Mouse (Mus musculus) limb, embryonic 15.5 days (tissue): ENCODE data around the gene Nfkbid. TPM values are rescaled to one million over a fixed set of nuclear protein-coding genes. Genes with fewer than 3 reads are reported as not detected.

Source experiments
- ATAC-seq: fragments of 200-750 bp; cut with Nextera tagmentation; 2 replicates; pipeline ENCODE4 v1.8.0; 2017; ENCODE audit warnings: low read depth, moderate TSS enrichment; ENCODE audit not compliant: insufficient number of reproducible peaks, low FRiP score, low TSS enrichment
- H3K27ac ChIP-seq: fragments of 300-500 bp; sonication (generic); 2 replicates; pipeline ENCODE4 v1.5.1; 2015; ENCODE audit warnings: moderate library complexity, mild to moderate bottlenecking, inconsistent platforms
- H3K27me3 ChIP-seq: fragments of 300-500 bp; sonication (generic); 2 replicates; pipeline ENCODE4 v1.6.1; 2015; ENCODE audit warnings: inconsistent platforms
- H3K36me3 ChIP-seq: fragments of 300-500 bp; sonication (generic); 2 replicates; pipeline ENCODE4 v1.6.1; 2015; ENCODE audit warnings: inconsistent platforms
- H3K4me1 ChIP-seq: fragments of 300-500 bp; sonication (generic); 2 replicates; pipeline ENCODE4 v1.6.1; 2015; ENCODE audit warnings: inconsistent platforms
- H3K4me2 ChIP-seq: fragments of 300-500 bp; sonication (generic); 2 replicates; pipeline ENCODE4 v1.6.1; 2015; ENCODE audit warnings: mild to moderate bottlenecking, inconsistent platforms
- H3K4me3 ChIP-seq: fragments of 300-500 bp; sonication (generic); 2 replicates; pipeline ENCODE4 v1.5.1; 2015; ENCODE audit warnings: mild to moderate bottlenecking, inconsistent platforms
- H3K9ac ChIP-seq: fragments of 300-500 bp; sonication (generic); 2 replicates; pipeline ENCODE4 v1.6.1; 2015; ENCODE audit warnings: inconsistent platforms
- H3K9me3 ChIP-seq: fragments of 300-500 bp; sonication (generic); 2 replicates; pipeline ENCODE4 v1.6.1; 2016; ENCODE audit warnings: inconsistent platforms
- WGBS: fragments of 180-500 bp; shearing (Covaris S2); methylation state at CpG from one replicate; pipeline ENCODE4 v1.1.7; 2015; 5-methylcytosine and 5-hydroxymethylcytosine counted together
- polyA plus RNA-seq: library from polyadenylated mRNA; unstranded; fragments of >200 nt; fragmentation: Nextera tagmentation; extraction: Ambion mirVana; gene quantifications from 2 replicates; pipeline ENCODE4 v1.2.1, GENCODE M21; 2015

The Nfkbid gene
- polyA plus RNA-seq, 1 experiment from 2014 or later: 2.1 TPM

DNA sequence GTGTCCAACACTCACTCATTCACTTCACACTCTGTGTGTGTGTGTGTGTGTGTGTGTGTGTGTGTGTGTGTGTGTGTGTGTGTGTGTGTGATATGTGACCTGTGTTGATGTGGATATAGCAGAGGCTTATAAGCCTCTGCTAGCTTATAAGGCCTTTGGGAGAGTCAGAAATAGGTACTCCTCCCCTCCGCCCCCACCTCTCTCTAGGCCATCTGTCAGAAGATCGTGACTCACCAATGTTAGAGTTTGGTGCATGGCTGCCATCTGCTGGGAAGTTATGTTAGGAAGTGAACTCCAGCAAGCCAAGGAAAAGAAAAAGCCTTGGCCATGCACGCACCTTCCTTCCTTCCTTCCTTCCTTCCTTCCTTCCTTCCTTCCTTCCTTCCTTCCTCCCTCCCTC is 10.3 kb downstream of the Nfkbid start:
- H3K4me2 ChIP-seq: no peak overlapping the region
- ATAC-seq: no peak
- WGBS: 5% methylated on average over 3 of the region's 3 CpGs
- no peaks in the 10 kb centered on the region for H3K4me1 ChIP-seq
- H3K36me3 ChIP-seq: peaks cover 10% of the 10 kb centered on the region; the same call in 1 of the 2 replicates
- H3K27ac ChIP-seq: no peak overlapping the region
- H3K9ac ChIP-seq: no peak overlapping the region
- H3K9me3 ChIP-seq: no peaks in the 10 kb centered on the region
- no peak overlapping the region for H3K4me3 ChIP-seq
- peaks cover 14% of the 10 kb centered on the region; the same call in 1 of the 2 replicates for H3K27me3 ChIP-seq

- Histone ChIP-seq H3K4me2 (no peak overlapping the region), H3K4me1 (no peaks in the 10 kb centered on the region), H3K4me3 (no peak overlapping the region), H3K9me3 (no peaks in the 10 kb centered on the region), H3K27me3 (peaks cover 20% of the 10 kb centered on the region; the same call in 1 of the 2 replicates), H3K27ac (no peak overlapping the region), H3K36me3 (peaks cover 10% of the 10 kb centered on the region; the same call in 1 of the 2 replicates), H3K9ac (0 out of 2 replicates have a peak overlapping the region, but pooled peaks have one; percentile 10)
- ATAC-seq: no peak
- WGBS: 2% methylated on average over 10 of the region's 10 CpGs
Measured at GRCm38 (mm10) chr7:30434238-30434637, 12.7 kb downstream of the Nfkbid start.

DNA sequence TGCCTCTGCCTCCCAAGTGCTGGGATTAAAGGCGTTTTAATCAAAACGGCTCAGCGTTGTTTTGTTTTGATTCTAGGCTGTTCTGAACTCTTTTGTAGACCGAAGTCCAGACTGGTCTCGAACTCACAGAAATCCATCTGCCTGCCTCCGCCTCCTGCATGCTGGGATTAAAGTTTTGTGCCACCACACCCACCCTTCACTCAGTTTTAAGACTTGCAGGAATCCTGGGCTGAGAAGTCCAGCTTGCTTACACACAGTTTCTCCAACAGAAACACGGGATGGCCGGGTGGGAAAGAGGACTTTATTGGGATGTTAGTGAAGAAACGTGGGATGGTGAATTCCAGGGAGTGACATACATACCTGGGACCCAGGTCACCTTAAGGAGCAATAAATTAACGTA is 13.2 kb downstream of the Nfkbid start:
- Histone ChIP-seq H3K9ac (no peak overlapping the region), H3K4me1 (no peaks in the 10 kb centered on the region), H3K4me3 (no peak overlapping the region), H3K27ac (no peak overlapping the region), H3K4me2 (no peak overlapping the region), H3K27me3 (peaks cover 23% of the 10 kb centered on the region; the same call in 1 of the 2 replicates), H3K9me3 (no peaks in the 10 kb centered on the region), H3K36me3 (peaks cover 10% of the 10 kb centered on the region; the same call in 1 of the 2 replicates)
- WGBS: 68% methylated on average over 10 of the region's 10 CpGs
- ATAC-seq: no peak

- no peak overlapping the region for H3K4me3 ChIP-seq
- H3K36me3 ChIP-seq: peaks cover 13% of the 10 kb centered on the region; the same call in 1 of the 2 replicates
- no peaks in the 10 kb centered on the region for H3K9me3 ChIP-seq
- H3K4me2 ChIP-seq: no peak overlapping the region
- H3K4me1 ChIP-seq: no peaks in the 10 kb centered on the region
- 38% methylated on average over 9 of the region's 9 CpGs for WGBS
- ATAC-seq: no peak
- H3K9ac ChIP-seq: no peak overlapping the region
- peaks cover 23% of the 10 kb centered on the region; the same call in 1 of the 2 replicates for H3K27me3 ChIP-seq
- H3K27ac ChIP-seq: no peak overlapping the region
Measured at GRCm38 (mm10) chr7:30435156-30435555, 13.6 kb downstream of the Nfkbid start.

DNA sequence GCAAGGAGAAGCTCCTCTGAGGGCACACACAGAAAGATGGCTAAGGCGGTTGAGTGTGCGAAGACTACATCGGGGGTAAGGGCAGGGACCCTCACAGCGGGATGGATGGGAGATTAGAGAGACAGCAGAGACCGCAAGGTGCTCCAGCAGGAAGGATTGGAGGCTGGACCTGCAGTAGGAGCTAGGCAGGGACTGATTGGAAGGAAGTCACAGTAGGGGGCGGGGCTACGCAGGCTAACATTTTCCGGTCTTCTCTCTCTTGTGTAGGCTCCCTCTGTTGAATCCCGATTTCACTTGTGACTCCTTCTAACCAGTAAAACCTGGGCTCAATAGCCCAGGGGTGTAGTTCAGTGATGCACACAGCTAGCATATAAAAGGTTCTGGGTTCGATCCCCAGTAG is 15.3 kb downstream of the Nfkbid start:
- peaks cover 16% of the 10 kb centered on the region; the same call in 1 of the 2 replicates for H3K36me3 ChIP-seq
- WGBS: 20% methylated on average over 10 of the region's 10 CpGs
- H3K27me3 ChIP-seq: peaks cover 23% of the 10 kb centered on the region; the same call in 1 of the 2 replicates
- H3K4me1 ChIP-seq: no peaks in the 10 kb centered on the region
- ATAC-seq: no peak
- no peak overlapping the region for H3K27ac ChIP-seq
- no peak overlapping the region for H3K4me3 ChIP-seq
- no peaks in the 10 kb centered on the region for H3K9me3 ChIP-seq
- H3K4me2 ChIP-seq: no peak overlapping the region
- no peak overlapping the region for H3K9ac ChIP-seq

DNA sequence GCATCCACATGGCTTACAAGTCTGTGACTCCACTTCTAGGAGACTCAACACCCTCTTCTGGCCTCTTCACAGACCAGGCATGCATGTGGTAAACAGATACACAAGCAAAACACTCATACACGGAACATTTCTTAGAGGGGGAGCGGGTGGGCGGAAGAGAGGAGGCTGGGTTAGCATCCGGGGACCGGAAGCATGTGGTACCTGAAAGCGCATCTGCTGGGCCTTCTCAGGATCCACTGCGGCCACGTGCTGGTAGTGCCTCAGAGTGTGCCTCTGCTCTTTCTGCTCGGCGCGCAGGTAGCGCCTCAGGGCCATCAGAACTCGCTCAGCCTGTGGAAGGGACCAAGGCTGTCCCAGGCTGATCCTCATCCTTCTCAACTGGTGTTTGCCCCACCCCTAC is 18.2 kb downstream of the Nfkbid start:
- H3K4me3 ChIP-seq: no peak overlapping the region
- no peaks in the 10 kb centered on the region for H3K9me3 ChIP-seq
- WGBS: 78% methylated on average over 13 of the region's 13 CpGs
- no peak for ATAC-seq
- peaks cover 9% of the 10 kb centered on the region for H3K4me1 ChIP-seq
- no peak overlapping the region for H3K9ac ChIP-seq
- H3K4me2 ChIP-seq: no peak overlapping the region
- peaks cover 19% of the 10 kb centered on the region; the same call in 1 of the 2 replicates for H3K36me3 ChIP-seq
- H3K27me3 ChIP-seq: peaks cover 32% of the 10 kb centered on the region; the same call in 1 of the 2 replicates
- no peak overlapping the region for H3K27ac ChIP-seq

DNA sequence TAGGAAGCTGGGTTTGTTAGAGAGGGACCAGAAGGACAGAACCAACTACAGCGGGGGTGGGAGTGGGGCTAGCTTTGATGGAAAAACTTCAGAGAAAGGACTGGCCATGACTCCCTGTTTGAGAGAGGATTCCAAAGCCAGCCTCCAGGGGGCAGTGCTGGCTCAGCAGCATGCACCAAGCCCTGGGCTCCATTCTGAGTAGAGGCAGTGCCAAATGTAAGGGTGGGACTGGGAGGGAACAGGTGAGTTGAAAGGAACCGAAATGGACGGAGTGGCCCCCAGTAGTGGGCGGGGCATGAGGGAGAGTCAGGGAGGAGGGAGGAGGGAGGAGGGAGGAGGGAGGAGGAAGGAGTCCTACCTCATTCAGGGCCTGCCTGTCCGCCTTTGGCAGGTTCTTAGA is 19.2 kb downstream of the Nfkbid start:
- ATAC-seq: no peak
- H3K36me3 ChIP-seq: peaks cover 15% of the 10 kb centered on the region; the same call in 1 of the 2 replicates
- no peak overlapping the region for H3K9ac ChIP-seq
- no peak overlapping the region for H3K4me3 ChIP-seq
- 18% methylated on average over 4 of the region's 5 CpGs for WGBS
- no peak overlapping the region for H3K4me2 ChIP-seq
- no peaks in the 10 kb centered on the region for H3K9me3 ChIP-seq
- peaks cover 32% of the 10 kb centered on the region; the same call in 1 of the 2 replicates for H3K27me3 ChIP-seq
- peaks cover 18% of the 10 kb centered on the region for H3K4me1 ChIP-seq
- no peak overlapping the region for H3K27ac ChIP-seq

DNA sequence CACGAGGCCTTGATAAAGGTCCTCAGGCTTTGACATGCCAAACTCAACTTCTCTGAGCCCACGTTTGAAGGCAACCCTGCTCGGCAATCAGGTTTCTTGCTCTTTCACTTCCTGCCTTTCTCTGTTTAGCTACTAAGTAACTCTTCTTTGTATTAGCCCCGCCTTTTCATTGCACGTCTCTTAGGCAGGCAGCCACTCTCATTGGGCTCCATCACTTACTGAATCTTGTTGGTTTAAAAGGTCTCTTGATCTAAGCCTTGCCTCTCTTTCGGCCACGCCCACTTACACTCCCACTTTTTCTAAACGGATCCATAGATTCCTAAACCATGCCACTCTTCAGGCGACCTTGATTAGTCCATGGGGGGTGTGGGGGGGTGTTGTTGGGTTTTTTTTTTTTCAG is 22.2 kb downstream of the Nfkbid start:
- no peak overlapping the region for H3K27ac ChIP-seq
- 23% methylated on average over 9 of the region's 9 CpGs for WGBS

DNA sequence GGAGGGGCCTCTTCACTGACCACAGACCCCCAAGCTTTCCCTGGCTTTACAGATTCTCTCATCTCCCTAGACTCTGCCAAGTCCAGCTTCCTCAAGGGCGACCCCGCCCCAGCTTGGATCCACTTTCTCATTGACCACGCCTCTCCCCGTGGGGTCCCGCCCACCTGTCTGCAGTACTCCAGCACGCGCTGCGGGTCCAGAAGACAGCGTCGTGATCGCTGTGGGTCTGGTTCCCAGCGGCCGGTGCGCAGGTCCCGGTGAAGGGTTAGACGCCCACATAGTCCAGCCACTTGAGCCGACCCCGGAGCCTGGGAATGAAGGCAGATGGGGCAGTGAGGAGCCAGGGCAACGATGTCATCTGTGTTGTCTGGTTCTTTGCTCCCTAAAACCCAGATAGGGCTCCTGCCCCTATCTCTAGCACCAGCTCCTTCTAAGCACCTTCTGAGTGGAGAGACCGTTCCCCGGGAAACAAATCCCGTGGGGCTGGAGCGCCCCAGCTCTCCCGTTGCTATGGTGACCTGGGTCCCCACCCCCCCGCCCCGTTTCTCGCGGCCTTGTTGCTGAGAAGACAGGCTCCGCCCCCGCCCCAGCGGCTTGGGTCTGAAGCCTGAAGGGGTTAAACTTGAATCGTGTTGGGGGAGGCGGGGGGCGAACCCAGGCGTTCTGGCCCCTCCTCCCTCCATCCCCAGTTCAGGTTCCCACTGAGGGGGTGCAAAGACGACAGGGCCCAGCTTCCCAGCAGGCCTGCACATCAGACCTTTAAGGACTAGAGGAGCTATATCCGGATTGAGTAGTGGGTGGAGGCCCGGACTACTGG is 22.8 kb downstream of the Nfkbid start:
- peaks cover 9% of the 10 kb centered on the region; the same call in 1 of the 2 replicates for H3K36me3 ChIP-seq
- peaks cover 18% of the 10 kb centered on the region for H3K4me1 ChIP-seq
- peak overlapping the region; percentile 64 for H3K4me3 ChIP-seq
- no peak overlapping the region for H3K27ac ChIP-seq
- peak overlapping the region; percentile 63; the same call in 1 of the 2 replicates for H3K9ac ChIP-seq
- H3K4me2 ChIP-seq: peak overlapping the region; percentile 92
- no peak for ATAC-seq
- peaks cover 17% of the 10 kb centered on the region; the same call in 1 of the 2 replicates for H3K27me3 ChIP-seq
- no peaks in the 10 kb centered on the region for H3K9me3 ChIP-seq
- under 1% methylated on average over 38 of the region's 38 CpGs for WGBS

More for the DNA sequence above, 22.2 kb downstream of the Nfkbid start:
- ATAC-seq: no peak
- H3K4me2 ChIP-seq: peak overlapping the region; percentile 92; the same call in 1 of the 2 replicates
- peaks cover 17% of the 10 kb centered on the region; the same call in 1 of the 2 replicates for H3K27me3 ChIP-seq
- peaks cover 9% of the 10 kb centered on the region; the same call in 1 of the 2 replicates for H3K36me3 ChIP-seq
- H3K4me1 ChIP-seq: peaks cover 18% of the 10 kb centered on the region
- H3K9ac ChIP-seq: no peak overlapping the region
- H3K4me3 ChIP-seq: peak overlapping the region; percentile 64
- no peaks in the 10 kb centered on the region for H3K9me3 ChIP-seq

DNA sequence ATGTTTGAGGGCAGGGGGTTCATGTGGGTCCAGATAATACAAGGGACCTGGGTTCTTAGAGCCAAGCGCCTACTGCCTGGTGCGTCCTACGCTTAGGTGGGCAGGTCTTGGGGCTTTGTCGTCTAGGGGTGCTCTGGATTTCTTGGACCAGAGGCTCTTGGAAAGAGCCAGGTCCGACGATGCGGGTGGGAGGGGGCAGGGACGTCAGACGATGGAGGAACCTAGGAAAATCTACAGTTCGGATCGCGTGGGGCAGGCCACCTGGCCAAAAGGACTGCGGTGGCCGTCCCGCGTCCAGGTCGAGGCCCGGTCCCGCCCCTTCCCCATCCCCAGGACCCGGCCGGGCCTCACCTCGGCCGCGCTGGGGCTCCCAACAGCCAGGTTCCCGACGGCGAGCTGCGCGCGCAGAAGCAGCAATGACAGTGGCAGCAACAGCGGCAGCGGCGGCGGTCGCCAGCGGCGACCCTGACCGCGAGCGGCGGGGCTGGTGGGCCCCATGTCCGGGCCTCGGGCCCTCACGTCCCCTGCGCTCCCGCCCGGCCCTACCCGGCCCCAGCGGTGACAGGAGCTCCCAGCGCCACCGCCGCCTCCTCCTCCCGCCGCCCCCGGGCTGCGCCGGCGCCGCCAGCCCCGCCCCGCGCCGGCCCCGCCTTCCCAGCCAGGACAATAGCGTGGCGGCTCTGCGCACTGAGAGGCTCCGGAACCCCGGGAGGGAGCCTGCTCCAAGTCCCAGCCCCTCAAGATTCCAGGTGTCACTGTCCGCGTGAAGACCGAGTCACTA is 23.6 kb downstream of the Nfkbid start, which contains the start of gene Aplp1:
Gene Aplp1 (minus strand): TSS at position 565 of the 781 bp plus-strand sequence.
- Histone ChIP-seq H3K4me3 (peak within 1 kb of the TSS; percentile 64), H3K27me3 (peaks cover 20% of the 10 kb centered on the region), H3K27ac (no peak within 1 kb of the TSS), H3K36me3 (peaks cover 6% of the 10 kb centered on the region; the same call in 1 of the 2 replicates), H3K9ac (peak within 1 kb of the TSS; percentile 63), H3K4me2 (peak within 1 kb of the TSS; percentile 92), H3K9me3 (no peaks in the 10 kb centered on the region), H3K4me1 (peaks cover 18% of the 10 kb centered on the region)
- ATAC-seq: peak; percentile 68; the same call in 1 of the 2 replicates
- WGBS: under 1% methylated on average over 63 of the region's 72 CpGs

GRCm38 (mm10) chr7:30450241-30450640 is 28.7 kb downstream of the Nfkbid start:
- no peak overlapping the region for H3K4me2 ChIP-seq
- H3K4me1 ChIP-seq: peaks cover 4% of the 10 kb centered on the region; the same call in 1 of the 2 replicates
- H3K36me3 ChIP-seq: no peaks in the 10 kb centered on the region
- no peak overlapping the region for H3K27ac ChIP-seq
- 65% methylated on average over 7 of the region's 7 CpGs for WGBS
- H3K4me3 ChIP-seq: no peak overlapping the region
- H3K27me3 ChIP-seq: peaks cover 48% of the 10 kb centered on the region
- no peaks in the 10 kb centered on the region for H3K9me3 ChIP-seq
- ATAC-seq: no peak
- no peak overlapping the region for H3K9ac ChIP-seq
